Mouse (Mus musculus) forebrain, embryonic 12.5 days (tissue): Measurements from ENCODE around the gene Btg4. TPM values are rescaled to one million over a fixed set of nuclear protein-coding genes. Genes with fewer than 3 reads are reported as not detected.

Experiments used
- ATAC-seq: fragments of 200-750 bp; cut with Nextera tagmentation; 2 replicates; pipeline ENCODE4 v1.8.0; 2017; ENCODE audit warnings: moderate TSS enrichment; ENCODE audit not compliant: low FRiP score
- H3K27ac ChIP-seq: fragments of 300-500 bp; sonication (generic); 2 replicates; pipeline ENCODE4 v1.5.1; 2016; ENCODE audit warnings: mild to moderate bottlenecking
- H3K27me3 ChIP-seq: fragments of 300-500 bp; sonication (generic); 2 replicates; pipeline ENCODE4 v1.6.1; 2016; ENCODE audit warnings: mild to moderate bottlenecking
- H3K36me3 ChIP-seq: fragments of 300-500 bp; sonication (generic); replicated peaks from 2 replicates; pipeline ENCODE4 v1.6.1; 2016; ENCODE audit warnings: mild to moderate bottlenecking
- H3K4me1 ChIP-seq: fragments of 300-500 bp; sonication (generic); 2 replicates; pipeline ENCODE4 v1.6.1; 2016
- H3K4me2 ChIP-seq: fragments of 300-500 bp; sonication (generic); 2 replicates; pipeline ENCODE4 v1.6.1; 2016; ENCODE audit warnings: mild to moderate bottlenecking, moderate library complexity
- H3K4me3 ChIP-seq: fragments of 300-500 bp; sonication (generic); replicated peaks from 2 replicates; pipeline ENCODE4 v1.5.1; 2016; ENCODE audit warnings: mild to moderate bottlenecking
- H3K9ac ChIP-seq: fragments of 300-500 bp; sonication (generic); 2 replicates; pipeline ENCODE4 v1.6.1; 2016; ENCODE audit warnings: mild to moderate bottlenecking
- H3K9me3 ChIP-seq: fragments of 300-500 bp; sonication (generic); 2 replicates; pipeline ENCODE4 v1.6.1; 2016
- WGBS: fragments of 180-500 bp; shearing (Covaris S2); methylation state at CpG from one replicate; pipeline ENCODE4 v1.1.7; 2016; 5-methylcytosine and 5-hydroxymethylcytosine counted together
- polyA plus RNA-seq: library from polyadenylated mRNA; unstranded; fragments of >200 nt; fragmentation: Nextera tagmentation; extraction: Ambion mirVana; gene quantifications from 2 replicates; pipeline ENCODE4 v1.2.1, GENCODE M21; 2016

Btg4 gene
- polyA plus RNA-seq, 1 experiment from 2014 or later = not detected

- H3K27me3 ChIP-seq = no peaks in the 10 kb centered on the region
- ATAC-seq = no peak
- no peak overlapping the region for H3K27ac ChIP-seq
- WGBS = 87% methylated on average over 6 of the region's 6 CpGs
- H3K4me2 ChIP-seq = no peak overlapping the region
- no peak overlapping the region for H3K9ac ChIP-seq
- no peak overlapping the region for H3K4me3 ChIP-seq
- H3K4me1 ChIP-seq = no peaks in the 10 kb centered on the region
- H3K36me3 ChIP-seq = no peaks in the 10 kb centered on the region
- no peaks in the 10 kb centered on the region for H3K9me3 ChIP-seq
Observed at GRCm38 (mm10) chr9:51042136-51042535, 18.6 kb upstream of the Btg4 start.

GRCm38 (mm10) chr9:51052180-51052579 lies 8.5 kb upstream of the Btg4 start:
- WGBS = 71% methylated on average over 3 of the region's 3 CpGs
- no peak overlapping the region for H3K4me3 ChIP-seq
- no peak overlapping the region for H3K9ac ChIP-seq
- H3K36me3 ChIP-seq = no peaks in the 10 kb centered on the region
- no peak overlapping the region for H3K4me2 ChIP-seq
- ATAC-seq = no peak
- H3K9me3 ChIP-seq = no peaks in the 10 kb centered on the region
- no peak overlapping the region for H3K27ac ChIP-seq
- no peaks in the 10 kb centered on the region for H3K27me3 ChIP-seq
- no peaks in the 10 kb centered on the region for H3K4me1 ChIP-seq

GRCm38 (mm10) chr9:51056360-51057324 lies 4.1 kb upstream of the Btg4 start:
- Histone ChIP-seq H3K4me2 (no peak overlapping the region), H3K9ac (no peak overlapping the region), H3K27ac (no peak overlapping the region), H3K36me3 (no peaks in the 10 kb centered on the region), H3K27me3 (no peaks in the 10 kb centered on the region), H3K4me1 (no peaks in the 10 kb centered on the region), H3K4me3 (no peak overlapping the region), H3K9me3 (no peaks in the 10 kb centered on the region)
- ATAC-seq = no peak
- whole genome bisulfite sequencing = 70% methylated on average over 3 of the region's 3 CpGs

GRCm38 (mm10) chr9:51058951-51059521 lies 1.7 kb upstream of the Btg4 start:
- ATAC-seq = no peak
- Histone ChIP-seq H3K36me3 (no peaks in the 10 kb centered on the region), H3K9ac (no peak overlapping the region), H3K4me3 (no peak overlapping the region), H3K27me3 (no peaks in the 10 kb centered on the region), H3K4me2 (no peak overlapping the region), H3K27ac (no peak overlapping the region), H3K9me3 (no peaks in the 10 kb centered on the region), H3K4me1 (no peaks in the 10 kb centered on the region)
- WGBS = 78% methylated on average over 4 of the region's 4 CpGs

- WGBS = 87% methylated on average over 3 of the region's 3 CpGs
- Histone ChIP-seq H3K4me1 (no peaks in the 10 kb centered on the region), H3K4me2 (no peak overlapping the region), H3K36me3 (no peaks in the 10 kb centered on the region), H3K27ac (no peak overlapping the region), H3K9ac (no peak overlapping the region), H3K4me3 (no peak overlapping the region), H3K9me3 (no peaks in the 10 kb centered on the region), H3K27me3 (no peaks in the 10 kb centered on the region)
- ATAC-seq = no peak
Observed at GRCm38 (mm10) chr9:51068202-51068601, 7.5 kb downstream of the Btg4 start.

- Histone ChIP-seq H3K4me3 (no peak overlapping the region), H3K9ac (no peak overlapping the region), H3K9me3 (no peaks in the 10 kb centered on the region), H3K36me3 (no peaks in the 10 kb centered on the region), H3K27ac (no peak overlapping the region), H3K27me3 (0 out of 2 replicates have a peak, but pooled peaks cover 4% of the 10 kb centered on the region), H3K4me1 (peaks cover 4% of the 10 kb centered on the region), H3K4me2 (no peak overlapping the region)
- 79% methylated on average over 4 of the region's 4 CpGs for WGBS
- ATAC-seq = no peak
Observed at GRCm38 (mm10) chr9:51070801-51071200, 10.1 kb downstream of the Btg4 start.

GRCm38 (mm10) chr9:51075780-51076179 lies 15.1 kb downstream of the Btg4 start:
- peak overlapping the region; percentile 80 for H3K4me2 ChIP-seq
- ATAC-seq = no peak
- H3K36me3 ChIP-seq = no peaks in the 10 kb centered on the region
- H3K9ac ChIP-seq = 0 out of 2 replicates have a peak overlapping the region, but pooled peaks have one; percentile 42
- peaks cover 20% of the 10 kb centered on the region for H3K4me1 ChIP-seq
- H3K4me3 ChIP-seq = peak overlapping the region; percentile 41
- 0 out of 2 replicates have a peak, but pooled peaks cover 11% of the 10 kb centered on the region for H3K27me3 ChIP-seq
- H3K27ac ChIP-seq = no peak overlapping the region
- no peaks in the 10 kb centered on the region for H3K9me3 ChIP-seq
- whole genome bisulfite sequencing = 23% methylated on average over 3 of the region's 3 CpGs

- WGBS = under 1% methylated on average over 17 of the region's 17 CpGs
- 0 out of 2 replicates have a peak, but pooled peaks cover 11% of the 10 kb centered on the region for H3K27me3 ChIP-seq
- ATAC-seq = peak; percentile 27
- peak overlapping the region; percentile 41 for H3K4me3 ChIP-seq
- H3K9ac ChIP-seq = peak overlapping the region; percentile 42; the same call in 1 of the 2 replicates
- peak overlapping the region; percentile 80 for H3K4me2 ChIP-seq
- peaks cover 20% of the 10 kb centered on the region for H3K4me1 ChIP-seq
- no peak overlapping the region for H3K27ac ChIP-seq
- no peaks in the 10 kb centered on the region for H3K9me3 ChIP-seq
- H3K36me3 ChIP-seq = no peaks in the 10 kb centered on the region
Observed at GRCm38 (mm10) chr9:51076300-51076978, 15.7 kb downstream of the Btg4 start.

- 0 out of 2 replicates have a peak, but pooled peaks cover 11% of the 10 kb centered on the region for H3K27me3 ChIP-seq
- H3K4me1 ChIP-seq = peaks cover 20% of the 10 kb centered on the region
- no peaks in the 10 kb centered on the region for H3K9me3 ChIP-seq
- H3K4me3 ChIP-seq = peak within 1 kb of the TSS; percentile 41
- H3K36me3 ChIP-seq = no peaks in the 10 kb centered on the region
- no peak within 1 kb of the TSS for H3K27ac ChIP-seq
- 3% methylated on average over 14 of the region's 14 CpGs for WGBS
- peak within 1 kb of the TSS; percentile 42 for H3K9ac ChIP-seq
- ATAC-seq = peak; percentile 90
- H3K4me2 ChIP-seq = peak within 1 kb of the TSS; percentile 80
Observed at GRCm38 (mm10) chr9:51076979-51077315, 16.2 kb downstream of the Btg4 start, which contains the start of gene Layn. Gene Layn (minus strand): TSS chr9:51077094.

GRCm38 (mm10) chr9:51081614-51082013 lies 20.9 kb downstream of the Btg4 start:
- no peaks in the 10 kb centered on the region for H3K36me3 ChIP-seq
- H3K9me3 ChIP-seq = no peaks in the 10 kb centered on the region
- no peak overlapping the region for H3K4me2 ChIP-seq
- ATAC-seq = no peak
- H3K9ac ChIP-seq = no peak overlapping the region
- no peak overlapping the region for H3K27ac ChIP-seq
- peaks cover 8% of the 10 kb centered on the region for H3K4me1 ChIP-seq
- WGBS = 91% methylated on average over 5 of the region's 5 CpGs
- H3K27me3 ChIP-seq = 0 out of 2 replicates have a peak, but pooled peaks cover 6% of the 10 kb centered on the region
- H3K4me3 ChIP-seq = no peak overlapping the region

GRCm38 (mm10) chr9:51093697-51094096 lies 33.0 kb downstream of the Btg4 start:
- H3K4me1 ChIP-seq = no peaks in the 10 kb centered on the region
- 82% methylated on average over 5 of the region's 5 CpGs for WGBS
- ATAC-seq = no peak

GRCm38 (mm10) chr9:51096306-51096705 lies 35.6 kb downstream of the Btg4 start:
- ATAC-seq = no peak
- no peaks in the 10 kb centered on the region for H3K9me3 ChIP-seq
- H3K4me1 ChIP-seq = no peaks in the 10 kb centered on the region
- no peak overlapping the region for H3K9ac ChIP-seq
- no peaks in the 10 kb centered on the region for H3K36me3 ChIP-seq
- no peak overlapping the region for H3K4me3 ChIP-seq
- 67% methylated on average over 2 of the region's 2 CpGs for WGBS
- peaks cover 6% of the 10 kb centered on the region; the same call in 1 of the 2 replicates for H3K27me3 ChIP-seq
- H3K27ac ChIP-seq = no peak overlapping the region
- no peak overlapping the region for H3K4me2 ChIP-seq

More at GRCm38 (mm10) chr9:51093697-51094096, 33.0 kb downstream of the Btg4 start:
- Histone ChIP-seq H3K4me3 (no peak overlapping the region), H3K4me2 (no peak overlapping the region), H3K9me3 (no peaks in the 10 kb centered on the region), H3K36me3 (no peaks in the 10 kb centered on the region), H3K9ac (no peak overlapping the region), H3K27me3 (no peaks in the 10 kb centered on the region), H3K27ac (no peak overlapping the region)
